Mouse (Mus musculus) heart, embryonic 14.5 days (tissue): ENCODE data around the gene Adamts18. TPM values are rescaled to one million over a fixed set of nuclear protein-coding genes. Genes with fewer than 3 reads are reported as not detected.

Experiments
- ATAC-seq: fragments of 200-750 bp; cut with Nextera tagmentation; 2 replicates; pipeline ENCODE4 v1.8.0; 2017; ENCODE audit warnings: low read depth, moderate TSS enrichment; ENCODE audit not compliant: insufficient number of reproducible peaks, insufficient read depth, low FRiP score
- H3K27ac ChIP-seq, 2 experiments: fragments of 200-500 bp in 1 of 2; fragments of 300-500 bp in 1 of 2; sonication (generic) in 1 of 2; replicated peaks in 1 of 2; 2 replicates each; pipeline ENCODE4 v1.5.1; 2012 to 2014; ENCODE audit warnings: low read depth in 2 of 2, low read length in 2 of 2, control low read depth in 1 of 2, mild to moderate bottlenecking in 1 of 2, mixed read lengths in 1 of 2; ENCODE audit not compliant: control insufficient read depth in 1 of 2, insufficient read depth in 1 of 2
- H3K27me3 ChIP-seq: fragments of 300-500 bp; sonication (generic); 2 replicates; pipeline ENCODE4 v1.6.1; 2014; ENCODE audit warnings: mild to moderate bottlenecking, low read length, control low read depth; ENCODE audit not compliant: control insufficient read depth, insufficient read depth
- H3K36me3 ChIP-seq: fragments of 300-500 bp; sonication (generic); 2 replicates; pipeline ENCODE4 v1.6.1; 2014; ENCODE audit warnings: mild to moderate bottlenecking, control low read depth, low read length, mixed read lengths; ENCODE audit not compliant: control insufficient read depth, insufficient read depth
- H3K4me1 ChIP-seq, 2 experiments: fragments of 200-500 bp in 1 of 2; fragments of 300-500 bp in 1 of 2; sonication (generic) in 1 of 2; 2 replicates each; pipeline ENCODE4 v1.6.1; 2012 to 2014; ENCODE audit warnings: low read length in 2 of 2, control low read depth in 1 of 2, mixed read lengths in 1 of 2; ENCODE audit not compliant: control insufficient read depth in 2 of 2, insufficient read depth in 2 of 2
- H3K4me2 ChIP-seq: fragments of 300-500 bp; sonication (generic); 2 replicates; pipeline ENCODE4 v1.6.1; 2014; ENCODE audit warnings: mild to moderate bottlenecking, low read length
- H3K4me3 ChIP-seq, 2 experiments: fragments of 200-500 bp in 1 of 2; fragments of 300-500 bp in 1 of 2; sonication (generic) in 1 of 2; 2 replicates each; pipeline ENCODE4 v1.5.1; 2012 to 2014; ENCODE audit warnings: low read length in 2 of 2, mild to moderate bottlenecking in 2 of 2, control low read depth in 1 of 2, low read depth in 1 of 2, moderate library complexity in 1 of 2; ENCODE audit not compliant: control insufficient read depth in 1 of 2, insufficient read depth in 1 of 2
- H3K9ac ChIP-seq: fragments of 300-500 bp; sonication (generic); 2 replicates; pipeline ENCODE4 v1.6.1; 2014; ENCODE audit warnings: mild to moderate bottlenecking, low read length
- H3K9me3 ChIP-seq: fragments of 300-500 bp; sonication (generic); 2 replicates; pipeline ENCODE4 v1.6.1; 2016; ENCODE audit warnings: low read length, control low read depth; ENCODE audit not compliant: control insufficient read depth
- WGBS: fragments of 180-500 bp; shearing (Covaris S2); extraction: QIAGEN DNeasy Blood & Tissue Kit; methylation state at CpG from one replicate; pipeline ENCODE4 v1.1.7; 2014; 5-methylcytosine and 5-hydroxymethylcytosine counted together
- polyA plus RNA-seq: library from polyadenylated mRNA; unstranded; fragments of >200 nt; fragmentation: Nextera tagmentation; extraction: Ambion mirVana; gene quantifications from 2 replicates; pipeline ENCODE4 v1.2.1, GENCODE M21; 2014

Adamts18 gene
- polyA plus RNA-seq: 0.11 and 0.42 TPM in 2 replicates

DNA sequence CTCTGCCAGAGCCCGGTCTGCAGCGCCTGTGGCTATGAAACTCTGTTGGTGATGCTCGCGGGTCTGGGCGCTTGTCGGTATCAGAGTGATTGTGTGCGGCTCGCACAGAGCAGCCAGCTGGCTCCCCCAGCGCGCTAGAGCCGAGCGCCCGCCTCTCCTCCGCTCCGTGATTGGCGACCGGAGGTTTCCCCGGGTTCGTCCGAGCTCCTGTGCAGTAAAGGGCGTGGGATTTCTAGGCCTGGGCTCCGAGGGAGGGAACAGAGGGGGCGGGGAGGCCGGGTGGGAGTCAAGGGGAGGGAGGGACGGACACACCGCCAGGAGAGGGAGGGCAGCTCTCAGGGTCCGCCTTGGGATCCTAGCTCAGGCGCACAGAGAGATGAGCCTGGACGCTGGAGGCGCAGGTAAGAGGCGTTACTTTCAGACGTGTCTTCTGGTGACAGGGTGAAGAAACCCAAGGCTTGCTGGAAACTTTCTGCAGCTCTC lies at the start of gene Adamts18:
TSS of gene Adamts18 (minus strand) at position 86 of the 483 bp plus-strand sequence.
- Histone ChIP-seq H3K4me2 (peak within 1 kb of the TSS; percentile 92), H3K9me3 (no peaks in the 10 kb centered on the region), H3K27me3 (peaks cover 58% of the 10 kb centered on the region), H3K4me1 (0 out of 4 replicates have a peak, but pooled peaks cover 0 to 7% of the 10 kb centered on the region in 2 experiments), H3K4me3 (peak within 1 kb of the TSS; percentile 40 to 48), H3K9ac (peak within 1 kb of the TSS; percentile 21; the same call in 1 of the 2 replicates), H3K36me3 (no peaks in the 10 kb centered on the region), H3K27ac (no peak within 1 kb of the TSS)
- WGBS: under 1% methylated on average over 31 of the region's 32 CpGs
- peak; percentile 43; the same call in 1 of the 2 replicates for ATAC-seq

DNA sequence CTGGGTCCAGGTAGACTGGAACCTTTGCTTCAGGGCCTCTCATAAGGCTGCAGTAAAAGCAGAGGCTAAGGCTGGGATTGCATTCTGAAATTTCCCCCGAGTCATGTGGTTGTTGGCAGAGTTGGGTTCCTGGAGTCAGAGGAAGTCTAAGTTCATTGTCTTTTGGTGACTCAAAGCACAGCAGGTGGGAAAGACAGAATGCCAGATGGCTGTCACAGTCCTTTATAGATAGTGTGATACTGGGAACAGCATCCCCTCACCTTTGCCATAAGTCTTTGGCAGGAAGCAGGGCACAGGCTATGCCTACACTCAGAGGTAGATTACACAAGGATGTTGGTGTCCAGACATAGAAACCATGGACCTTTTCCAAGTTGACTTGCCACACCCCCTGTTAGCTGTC lies 47.9 kb upstream of the Adamts18 start:
- 68% methylated on average over 1 of the region's 1 CpGs for WGBS
- H3K4me2 ChIP-seq: no peak overlapping the region
- ATAC-seq: no peak
- H3K4me1 ChIP-seq: no peaks in the 10 kb centered on the region
- no peak overlapping the region for H3K9ac ChIP-seq
- no peaks in the 10 kb centered on the region for H3K9me3 ChIP-seq
- no peaks in the 10 kb centered on the region for H3K27me3 ChIP-seq
- no peak overlapping the region for H3K4me3 ChIP-seq
- no peaks in the 10 kb centered on the region for H3K36me3 ChIP-seq
- H3K27ac ChIP-seq: no peak overlapping the region

DNA sequence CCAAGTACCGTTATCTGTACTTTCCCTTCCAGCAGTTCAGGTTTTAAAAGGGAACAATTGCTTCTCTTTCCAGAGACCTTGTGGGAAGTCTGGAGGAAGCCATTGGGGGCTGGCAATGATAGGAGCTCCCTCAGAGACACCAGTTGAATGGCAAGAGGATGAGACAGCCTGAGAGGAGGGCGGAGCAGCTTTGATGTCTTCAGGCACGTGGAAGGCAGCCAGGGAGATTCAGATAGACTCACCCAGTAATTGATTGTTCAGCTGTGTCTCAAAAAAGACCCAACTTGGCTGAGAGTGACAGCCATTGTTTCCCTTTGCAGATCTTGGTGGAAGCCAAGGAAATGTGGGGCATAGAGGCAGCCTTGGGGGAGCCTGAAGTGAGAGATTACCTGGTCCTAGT lies 42.8 kb upstream of the Adamts18 start:
- H3K36me3 ChIP-seq: no peaks in the 10 kb centered on the region
- H3K4me1 ChIP-seq: no peaks in the 10 kb centered on the region
- 51% methylated on average over 3 of the region's 3 CpGs for WGBS
- ATAC-seq: peak; percentile 47; the same call in 1 of the 2 replicates
- no peak overlapping the region for H3K4me3 ChIP-seq
- H3K27ac ChIP-seq: no peak overlapping the region
- no peaks in the 10 kb centered on the region for H3K9me3 ChIP-seq
- H3K27me3 ChIP-seq: no peaks in the 10 kb centered on the region
- no peak overlapping the region for H3K4me2 ChIP-seq
- H3K9ac ChIP-seq: no peak overlapping the region

DNA sequence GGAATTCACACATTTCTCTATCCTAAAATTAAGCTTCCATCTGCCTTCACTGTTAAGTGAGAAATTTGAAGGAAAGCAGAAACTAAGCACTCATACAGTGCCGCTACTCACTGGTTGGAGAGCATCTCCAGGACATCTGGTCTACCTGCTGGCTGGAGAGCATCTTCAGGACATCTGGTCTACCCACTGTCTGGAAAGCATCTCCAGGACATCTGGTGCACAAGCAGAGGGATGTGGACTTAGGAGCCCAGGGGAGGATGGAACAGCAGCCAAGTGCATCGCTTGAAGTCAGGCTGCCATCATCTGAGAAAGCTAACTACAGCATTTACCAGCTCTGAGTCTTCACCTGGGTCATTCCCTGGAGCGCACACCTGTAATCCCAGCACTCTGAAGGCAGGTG lies 38.0 kb upstream of the Adamts18 start:
- H3K9me3 ChIP-seq: no peaks in the 10 kb centered on the region
- H3K36me3 ChIP-seq: no peaks in the 10 kb centered on the region
- 86% methylated on average over 3 of the region's 3 CpGs for WGBS
- no peaks in the 10 kb centered on the region for H3K4me1 ChIP-seq
- H3K4me3 ChIP-seq: no peak overlapping the region
- H3K27me3 ChIP-seq: no peaks in the 10 kb centered on the region
- H3K27ac ChIP-seq: no peak overlapping the region
- no peak overlapping the region for H3K4me2 ChIP-seq
- H3K9ac ChIP-seq: no peak overlapping the region
- no peak for ATAC-seq

DNA sequence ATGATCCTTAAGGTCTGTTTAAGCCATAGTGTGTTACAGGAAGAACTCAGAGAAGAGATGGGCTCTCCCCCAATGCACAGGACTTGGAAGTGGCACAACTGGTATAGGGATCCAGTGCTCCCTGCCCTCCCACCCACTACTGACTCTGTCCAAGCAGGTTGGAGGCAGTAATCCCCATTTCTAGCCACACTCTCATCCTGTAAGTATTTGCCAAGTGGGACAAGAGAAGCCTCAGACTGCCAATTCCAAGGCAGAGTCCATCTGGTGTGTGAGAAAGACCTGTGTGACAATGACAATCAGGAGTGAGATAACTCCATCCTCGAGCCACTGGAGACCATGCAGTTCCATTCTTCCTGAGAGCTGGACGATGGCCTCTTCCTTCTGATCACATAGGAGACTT lies 36.6 kb upstream of the Adamts18 start:
- Histone ChIP-seq H3K4me2 (no peak overlapping the region), H3K27ac (no peak overlapping the region), H3K9ac (no peak overlapping the region), H3K27me3 (no peaks in the 10 kb centered on the region), H3K9me3 (no peaks in the 10 kb centered on the region), H3K4me3 (no peak overlapping the region), H3K36me3 (no peaks in the 10 kb centered on the region), H3K4me1 (no peaks in the 10 kb centered on the region)
- 50% methylated on average over 2 of the region's 2 CpGs for WGBS
- ATAC-seq: no peak

DNA sequence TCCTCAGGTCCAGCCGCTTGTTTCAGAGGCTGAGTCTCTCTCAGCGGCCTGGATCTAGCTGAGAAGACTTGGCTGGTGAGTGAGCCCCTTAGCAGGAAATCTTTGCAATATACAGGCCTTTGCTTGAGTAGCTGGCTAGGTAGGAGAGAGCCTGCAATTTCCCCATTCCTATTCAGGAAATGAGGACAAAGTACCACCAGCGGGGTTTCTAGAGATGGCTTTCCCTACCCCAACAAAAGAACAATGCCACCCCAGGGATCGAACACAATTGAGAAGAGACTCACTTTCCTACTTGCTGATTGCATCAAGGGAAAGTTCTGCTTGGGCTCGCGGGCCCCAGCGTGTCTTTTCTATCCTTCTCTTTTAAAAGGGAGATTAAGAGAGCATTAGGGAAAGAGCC lies 35.5 kb upstream of the Adamts18 start:
- WGBS: 41% methylated on average over 7 of the region's 7 CpGs
- no peak overlapping the region for H3K4me2 ChIP-seq
- no peaks in the 10 kb centered on the region for H3K9me3 ChIP-seq
- H3K4me3 ChIP-seq: no peak overlapping the region
- H3K9ac ChIP-seq: no peak overlapping the region
- H3K27me3 ChIP-seq: no peaks in the 10 kb centered on the region
- no peaks in the 10 kb centered on the region for H3K4me1 ChIP-seq
- no peak for ATAC-seq
- H3K36me3 ChIP-seq: no peaks in the 10 kb centered on the region
- H3K27ac ChIP-seq: no peak overlapping the region

DNA sequence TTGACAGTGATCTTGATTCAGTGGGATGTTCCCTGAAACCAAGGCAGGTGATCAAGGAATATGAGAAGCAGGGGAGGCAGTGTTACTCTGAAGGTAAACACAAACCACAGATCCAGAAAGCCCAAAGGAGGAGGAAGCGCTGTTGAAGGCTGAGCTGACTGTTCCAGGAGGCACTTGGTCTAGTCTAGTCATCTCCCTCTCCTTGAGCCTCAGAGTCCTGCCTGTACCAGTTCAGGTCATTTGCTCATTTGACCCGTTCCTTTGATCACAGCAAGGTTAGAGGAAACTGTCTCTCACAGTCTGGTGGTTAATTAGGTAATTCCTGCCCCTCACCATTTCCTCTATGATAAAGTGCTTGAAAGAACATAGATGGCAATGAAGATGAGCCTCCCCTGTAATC lies 34.0 kb upstream of the Adamts18 start:
- Histone ChIP-seq H3K4me3 (no peak overlapping the region), H3K4me2 (no peak overlapping the region), H3K9me3 (no peaks in the 10 kb centered on the region), H3K9ac (no peak overlapping the region), H3K4me1 (no peaks in the 10 kb centered on the region; a peak in 1 of 4 replicates), H3K27me3 (no peaks in the 10 kb centered on the region), H3K27ac (no peak overlapping the region), H3K36me3 (no peaks in the 10 kb centered on the region)
- no peak for ATAC-seq
- 56% methylated on average over 2 of the region's 2 CpGs for WGBS

DNA sequence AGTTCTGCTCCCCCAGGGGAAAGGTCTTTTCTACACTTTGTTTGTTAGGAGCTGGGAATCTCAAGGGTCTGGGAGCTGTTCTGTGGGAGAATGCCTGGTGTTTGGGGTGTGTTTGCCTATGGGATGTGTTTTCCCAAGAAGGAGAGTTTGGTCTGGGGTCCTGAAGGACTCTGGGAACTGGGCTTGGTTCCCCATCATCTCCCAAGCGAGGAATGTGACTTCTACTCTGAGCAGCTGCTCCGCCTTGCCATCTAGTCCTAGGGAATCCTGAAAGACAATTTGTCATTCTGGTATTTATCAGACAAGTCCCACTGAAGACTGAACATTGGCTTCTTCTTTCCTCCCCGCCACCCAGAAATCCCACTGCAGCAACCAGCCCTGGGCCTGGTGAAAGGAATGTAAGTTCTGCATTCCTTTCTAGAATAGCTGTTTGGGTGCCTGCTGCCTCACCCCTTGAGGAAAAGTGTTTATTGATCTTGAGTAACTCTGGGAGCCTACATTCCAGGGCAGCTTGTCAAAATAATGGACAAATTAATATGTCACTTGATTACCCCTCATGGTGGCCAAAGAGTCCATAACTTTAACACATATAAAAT lies 30.0 kb upstream of the Adamts18 start:
- Histone ChIP-seq H3K36me3 (no peaks in the 10 kb centered on the region), H3K4me3 (no peak overlapping the region), H3K9me3 (no peaks in the 10 kb centered on the region), H3K4me2 (no peak overlapping the region), H3K27me3 (no peaks in the 10 kb centered on the region), H3K9ac (no peak overlapping the region), H3K27ac (no peak overlapping the region), H3K4me1 (no peaks in the 10 kb centered on the region; a peak in 1 of 4 replicates)
- 42% methylated on average over 3 of the region's 3 CpGs for WGBS
- no peak for ATAC-seq
